Mouse (Mus musculus) spleen, adult 12 weeks (tissue): Measurements from ENCODE around the gene Calhm3.

Experiments
- DNase-seq: peaks from one replicate; pipeline ENCODE4 v3.0.0; 2022; ENCODE audit warnings: low spot score

Calhm3 gene

GRCm38 (mm10) chr19:47118634-47119033, 38.9 kb downstream of the Calhm3 start:
- DNase-seq, result no peak

- no peak for DNase-seq
Observed at GRCm38 (mm10) chr19:47104641-47105271, 52.8 kb downstream of the Calhm3 start.
